Mouse (Mus musculus): Measurements from ENCODE around the gene Drd3. TPM values are rescaled to one million over a fixed set of nuclear protein-coding genes. Genes with fewer than 3 reads are reported as not detected.

The Drd3 gene
- polyA plus RNA-seq, 1 experiment from 2014 or later: not detected

GRCm38 (mm10) chr16:43804364-43804763 is 50.5 kb downstream of the Drd3 start:
- Histone ChIP-seq H3K4me1 (peaks cover 24% of the 10 kb centered on the region), H3K4me3 (no peak overlapping the region), H3K4me2 (replicated peaks) (no peak overlapping the region), H3K9ac (no peak overlapping the region), H3K27me3 (replicated peaks) (no peaks in the 10 kb centered on the region), H3K27ac (no peak overlapping the region), H3K36me3 (no peaks in the 10 kb centered on the region), H3K9me3 (no peaks in the 10 kb centered on the region)
- WGBS: 96% methylated on average over 6 of the region's 6 CpGs
- no peak for ATAC-seq (ENCODE audit: low FRiP score, low read depth)

- Histone ChIP-seq H3K27me3 (replicated peaks) (no peaks in the 10 kb centered on the region), H3K9me3 (no peaks in the 10 kb centered on the region), H3K27ac (no peak overlapping the region), H3K4me2 (replicated peaks) (no peak overlapping the region), H3K4me3 (no peak overlapping the region), H3K9ac (no peak overlapping the region), H3K36me3 (no peaks in the 10 kb centered on the region), H3K4me1 (no peaks in the 10 kb centered on the region)
- ATAC-seq (ENCODE audit: low FRiP score, low read depth): no peak
- WGBS: 76% methylated on average over 16 of the region's 16 CpGs
Measured at GRCm38 (mm10) chr16:43807048-43807447, 53.2 kb downstream of the Drd3 start.

GRCm38 (mm10) chr16:43809429-43809828 is 55.6 kb downstream of the Drd3 start:
- Histone ChIP-seq H3K4me2 (replicated peaks) (no peak overlapping the region), H3K9me3 (no peaks in the 10 kb centered on the region), H3K27ac (no peak overlapping the region), H3K27me3 (replicated peaks) (no peaks in the 10 kb centered on the region), H3K4me1 (no peaks in the 10 kb centered on the region), H3K36me3 (no peaks in the 10 kb centered on the region), H3K4me3 (no peak overlapping the region), H3K9ac (no peak overlapping the region)
- 87% methylated on average over 2 of the region's 2 CpGs for WGBS
- ATAC-seq (ENCODE audit: low FRiP score, low read depth): no peak

- H3K36me3 ChIP-seq: no peaks in the 10 kb centered on the region
- no peaks in the 10 kb centered on the region for H3K4me1 ChIP-seq
- H3K9me3 ChIP-seq: no peaks in the 10 kb centered on the region
- no peak for ATAC-seq (ENCODE audit: low FRiP score, low read depth)
- H3K27me3 ChIP-seq (replicated peaks): no peaks in the 10 kb centered on the region
- no peak overlapping the region for H3K27ac ChIP-seq
- H3K9ac ChIP-seq: no peak overlapping the region
- 82% methylated on average over 1 of the region's 1 CpGs for WGBS
- no peak overlapping the region for H3K4me3 ChIP-seq
- no peak overlapping the region for H3K4me2 ChIP-seq (replicated peaks)
Measured at GRCm38 (mm10) chr16:43811402-43811801, 57.6 kb downstream of the Drd3 start.

- Histone ChIP-seq H3K4me3 (no peak overlapping the region), H3K27me3 (replicated peaks) (no peaks in the 10 kb centered on the region), H3K9me3 (no peaks in the 10 kb centered on the region), H3K4me1 (no peaks in the 10 kb centered on the region), H3K9ac (no peak overlapping the region), H3K36me3 (no peaks in the 10 kb centered on the region), H3K4me2 (replicated peaks) (no peak overlapping the region), H3K27ac (no peak overlapping the region)
- 49% methylated on average over 4 of the region's 4 CpGs for WGBS
- ATAC-seq (ENCODE audit: low FRiP score, low read depth): no peak
Measured at GRCm38 (mm10) chr16:43814644-43815043, 60.8 kb downstream of the Drd3 start.

GRCm38 (mm10) chr16:43816321-43816720 is 62.5 kb downstream of the Drd3 start:
- Histone ChIP-seq H3K4me2 (replicated peaks) (no peak overlapping the region), H3K27me3 (replicated peaks) (no peaks in the 10 kb centered on the region), H3K9ac (no peak overlapping the region), H3K27ac (no peak overlapping the region), H3K4me3 (no peak overlapping the region), H3K4me1 (no peaks in the 10 kb centered on the region), H3K9me3 (no peaks in the 10 kb centered on the region), H3K36me3 (no peaks in the 10 kb centered on the region)
- ATAC-seq (ENCODE audit: low FRiP score, low read depth): no peak
- 83% methylated on average over 4 of the region's 5 CpGs for WGBS

- Histone ChIP-seq H3K27me3 (replicated peaks) (no peaks in the 10 kb centered on the region), H3K4me2 (replicated peaks) (no peak overlapping the region), H3K9ac (no peak overlapping the region), H3K4me3 (no peak overlapping the region), H3K9me3 (no peaks in the 10 kb centered on the region), H3K4me1 (no peaks in the 10 kb centered on the region), H3K36me3 (no peaks in the 10 kb centered on the region), H3K27ac (no peak overlapping the region)
- no peak for ATAC-seq (ENCODE audit: low FRiP score, low read depth)
- WGBS: 95% methylated on average over 6 of the region's 6 CpGs
Measured at GRCm38 (mm10) chr16:43818404-43818803, 64.6 kb downstream of the Drd3 start.

GRCm38 (mm10) chr16:43827492-43827891 is 73.7 kb downstream of the Drd3 start:
- Histone ChIP-seq H3K36me3 (no peaks in the 10 kb centered on the region), H3K9me3 (no peaks in the 10 kb centered on the region), H3K4me2 (replicated peaks) (no peak overlapping the region), H3K4me1 (no peaks in the 10 kb centered on the region), H3K9ac (no peak overlapping the region), H3K27me3 (replicated peaks) (no peaks in the 10 kb centered on the region), H3K27ac (no peak overlapping the region), H3K4me3 (no peak overlapping the region)
- WGBS: 78% methylated on average over 3 of the region's 3 CpGs
- no peak for ATAC-seq (ENCODE audit: low FRiP score, low read depth)

GRCm38 (mm10) chr16:43831957-43832356 is 78.1 kb downstream of the Drd3 start:
- no peaks in the 10 kb centered on the region for H3K36me3 ChIP-seq
- no peaks in the 10 kb centered on the region for H3K27me3 ChIP-seq (replicated peaks)
- no peak overlapping the region for H3K4me2 ChIP-seq (replicated peaks)
- H3K4me1 ChIP-seq: no peaks in the 10 kb centered on the region
- H3K4me3 ChIP-seq: no peak overlapping the region
- ATAC-seq (ENCODE audit: low FRiP score, low read depth): no peak
- WGBS: 97% methylated on average over 2 of the region's 2 CpGs
- H3K27ac ChIP-seq: no peak overlapping the region
- H3K9me3 ChIP-seq: no peaks in the 10 kb centered on the region
- H3K9ac ChIP-seq: no peak overlapping the region

GRCm38 (mm10) chr16:43841236-43841635 is 87.4 kb downstream of the Drd3 start:
- Histone ChIP-seq H3K9me3 (no peaks in the 10 kb centered on the region), H3K9ac (no peak overlapping the region), H3K4me2 (replicated peaks) (no peak overlapping the region), H3K36me3 (no peaks in the 10 kb centered on the region), H3K27me3 (replicated peaks) (no peaks in the 10 kb centered on the region), H3K4me1 (no peaks in the 10 kb centered on the region), H3K4me3 (no peak overlapping the region), H3K27ac (no peak overlapping the region)
- WGBS: 98% methylated on average over 1 of the region's 1 CpGs
- ATAC-seq (ENCODE audit: low FRiP score, low read depth): no peak

- Histone ChIP-seq H3K27me3 (replicated peaks) (no peaks in the 10 kb centered on the region), H3K9ac (no peak overlapping the region), H3K9me3 (no peaks in the 10 kb centered on the region), H3K36me3 (no peaks in the 10 kb centered on the region), H3K4me3 (no peak overlapping the region), H3K4me1 (no peaks in the 10 kb centered on the region), H3K27ac (no peak overlapping the region), H3K4me2 (replicated peaks) (no peak overlapping the region)
- WGBS: 78% methylated on average over 1 of the region's 1 CpGs
- ATAC-seq (ENCODE audit: low FRiP score, low read depth): no peak
Measured at GRCm38 (mm10) chr16:43849839-43850238, 96.0 kb downstream of the Drd3 start.

GRCm38 (mm10) chr16:43858941-43859476 is 105.2 kb downstream of the Drd3 start:
- no peak for ATAC-seq (ENCODE audit: low FRiP score, low read depth)
- Histone ChIP-seq H3K4me3 (no peak overlapping the region), H3K9ac (no peak overlapping the region), H3K9me3 (no peaks in the 10 kb centered on the region), H3K4me2 (replicated peaks) (no peak overlapping the region), H3K27ac (no peak overlapping the region), H3K27me3 (replicated peaks) (no peaks in the 10 kb centered on the region), H3K4me1 (no peaks in the 10 kb centered on the region), H3K36me3 (peaks cover 19% of the 10 kb centered on the region)
- WGBS: 92% methylated on average over 5 of the region's 5 CpGs

GRCm38 (mm10) chr16:43860624-43861023 is 106.8 kb downstream of the Drd3 start:
- H3K4me2 ChIP-seq (replicated peaks): no peak overlapping the region
- no peaks in the 10 kb centered on the region for H3K4me1 ChIP-seq
- H3K9ac ChIP-seq: no peak overlapping the region
- 87% methylated on average over 6 of the region's 6 CpGs for WGBS
- no peak for ATAC-seq (ENCODE audit: low FRiP score, low read depth)
- H3K4me3 ChIP-seq: no peak overlapping the region
- no peaks in the 10 kb centered on the region for H3K27me3 ChIP-seq (replicated peaks)
- H3K9me3 ChIP-seq: no peaks in the 10 kb centered on the region
- H3K36me3 ChIP-seq: peaks cover 24% of the 10 kb centered on the region
- H3K27ac ChIP-seq: no peak overlapping the region

All from neural tube, embryonic 12.5 days (tissue).